Comparison of ENCODE assay signal across 8 mouse cellular contexts in the genomic region with DNA sequence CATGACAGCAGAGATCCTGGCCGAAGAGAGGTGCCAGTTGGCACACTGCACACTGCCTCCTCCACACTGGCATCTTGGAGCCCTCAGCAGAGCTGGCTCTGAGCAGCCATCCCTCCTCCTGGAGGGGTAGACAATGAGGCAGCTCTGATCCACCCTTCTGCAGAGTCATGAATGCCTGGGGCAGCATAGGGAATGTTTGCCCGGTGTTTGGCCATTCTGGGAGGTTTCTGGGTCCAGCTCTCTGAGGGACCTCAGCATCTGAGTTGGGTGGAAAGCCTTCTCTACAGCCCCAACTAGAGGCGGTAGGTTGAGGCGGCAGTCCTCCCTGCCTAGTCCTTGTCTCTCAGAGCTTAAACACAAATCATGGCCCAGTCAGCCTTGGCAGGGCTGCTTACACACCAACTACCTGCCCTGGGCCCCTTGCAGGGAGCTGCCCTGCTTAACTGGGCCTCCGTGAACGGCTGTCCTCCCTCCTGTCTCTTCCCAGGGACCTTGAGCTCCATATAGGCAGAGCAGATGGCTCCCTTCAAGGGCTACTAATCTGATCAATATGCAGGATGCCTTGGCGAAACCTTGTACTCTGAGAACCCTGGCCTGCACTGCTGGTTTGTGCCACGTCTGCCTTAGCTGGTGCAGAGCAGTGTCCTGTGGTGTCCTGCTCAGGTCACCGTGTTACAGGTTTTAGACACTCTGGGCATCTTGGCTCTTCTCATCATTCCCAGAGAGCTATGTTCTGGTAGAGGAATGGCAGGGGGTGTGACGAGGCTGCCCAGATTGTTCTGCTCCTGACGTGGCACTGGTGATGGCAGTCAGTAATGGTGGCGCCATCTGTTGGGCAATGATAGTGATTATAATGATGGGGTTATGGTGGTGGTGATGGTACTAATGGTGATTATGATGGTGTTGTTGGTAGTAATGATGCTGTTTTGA. TPM values are rescaled to one million over a fixed set of nuclear protein-coding genes. Genes with fewer than 3 reads are reported as not detected.
DNase-seq lines count a peak whose midpoint lies in the region; ATAC-seq and TF ChIP-seq lines count a peak whose summit lies in the region.

No protein-coding gene starts in this region.

- WGBS in hindbrain, embryonic 13.5 days, result 62% methylated on average over 12 of the region's 12 CpGs
- 65% methylated on average over 12 of the region's 12 CpGs for WGBS in hindbrain, embryonic 12.5 days
- 86% methylated on average over 12 of the region's 12 CpGs for WGBS in spleen, adult 2 months

- no peaks in the 10 kb centered on the region for H3K4me1 ChIP-seq in hindbrain, embryonic 13.5 days (replicated peaks)
- H3K4me1 ChIP-seq in hindbrain, embryonic 12.5 days, result 0 out of 2 replicates have a peak, but pooled peaks cover 6% of the 10 kb centered on the region
- peaks cover 8% of the 10 kb centered on the region; the same call in 1 of the 2 replicates for H3K4me1 ChIP-seq in spleen, adult 2 months (ENCODE audit: control insufficient read depth, insufficient read depth, insufficient read length)

- peak; percentile 31 for ATAC-seq in hindbrain, embryonic 13.5 days (ENCODE audit: low FRiP score)
- no peak for ATAC-seq in hindbrain, embryonic 12.5 days (ENCODE audit: low FRiP score)

- H3K27ac ChIP-seq in hindbrain, embryonic 13.5 days, result peak overlapping the region; percentile 3; the same call in 1 of the 2 replicates
- H3K27ac ChIP-seq in hindbrain, embryonic 12.5 days, result no peak overlapping the region
- no peak overlapping the region for H3K27ac ChIP-seq in spleen, adult 2 months (ENCODE audit: insufficient read depth, low read length)

- TF ChIP-seq CTCF in spleen, adult 2 months (IDR thresholded peaks at IDR 0.05; ENCODE audit: extremely low read depth, insufficient read depth, insufficient read length, insufficient replicate concordance), result peak; percentile 37; the same call in 1 of the 2 replicates

- peak in 1 of 2 experiments; percentile 49 for DNase-seq in spleen, adult 2 months (ENCODE audit: low read depth in 1 of 2, low spot score in 2 of 2)
- no peak for DNase-seq in spleen, postnatal 4 days (ENCODE audit: low spot score in 2 of 2)
- peak; percentile 89 to 91 for DNase-seq in cerebellum, postnatal 25 days
- peak; percentile 60 for DNase-seq in retina, embryonic 14.5 days (ENCODE audit: low spot score)
- no peak for DNase-seq in right cerebral cortex, postnatal 10 days (ENCODE audit: low spot score in 2 of 2)
- DNase-seq in adrenal gland, postnatal 25 days, result no peak

- no peak overlapping the region for H3K4me3 ChIP-seq in hindbrain, embryonic 13.5 days
- no peak overlapping the region for H3K4me3 ChIP-seq in hindbrain, embryonic 12.5 days
- H3K4me3 ChIP-seq in spleen, adult 2 months (ENCODE audit: extremely low read depth, insufficient read depth, insufficient read length), result no peak overlapping the region

- peaks cover 11% of the 10 kb centered on the region; the same call in 1 of the 2 replicates for H3K36me3 ChIP-seq in hindbrain, embryonic 13.5 days
- H3K36me3 ChIP-seq in hindbrain, embryonic 12.5 days, result no peaks in the 10 kb centered on the region
- H3K36me3 ChIP-seq in spleen, adult 2 months (ENCODE audit: control insufficient read depth, insufficient read depth, low read length), result peaks cover 65% of the 10 kb centered on the region

- no peak overlapping the region for H3K9ac ChIP-seq in hindbrain, embryonic 13.5 days
- H3K9ac ChIP-seq in hindbrain, embryonic 12.5 days, result no peak overlapping the region

- no peak overlapping the region for H3K4me2 ChIP-seq in hindbrain, embryonic 13.5 days
- H3K4me2 ChIP-seq in hindbrain, embryonic 12.5 days (replicated peaks), result no peak overlapping the region

- H3K9me3 ChIP-seq in hindbrain, embryonic 13.5 days, result no peaks in the 10 kb centered on the region
- H3K9me3 ChIP-seq in hindbrain, embryonic 12.5 days (replicated peaks), result no peaks in the 10 kb centered on the region

- TF ChIP-seq POLR2A in spleen, adult 2 months (IDR thresholded peaks at IDR 0.05; ENCODE audit: low read depth, low read length), result no peak

- no peaks in the 10 kb centered on the region for H3K27me3 ChIP-seq in hindbrain, embryonic 13.5 days
- H3K27me3 ChIP-seq in hindbrain, embryonic 12.5 days, result no peaks in the 10 kb centered on the region
- no peaks in the 10 kb centered on the region for H3K27me3 ChIP-seq in spleen, adult 2 months (ENCODE audit: control insufficient read depth, insufficient read depth, low read length)

RNA-seq across cellular contexts. Expression of gene Fbxw11, which starts 50.3 kb away (rescaled TPM):
- polyA plus RNA-seq in hindbrain, embryonic 13.5 days (2015; fragmentation: Nextera tagmentation; extraction: Ambion mirVana), result 116 and 118 TPM in 2 replicates
- polyA plus RNA-seq in hindbrain, embryonic 12.5 days (2016; fragmentation: Nextera tagmentation; extraction: Ambion mirVana), result 111 and 112 TPM in 2 replicates
- 20.2 and 23.6 TPM in 2 replicates for polyA plus RNA-seq in spleen, adult 2 months (2012; rRNA removed)
- total RNA-seq in adrenal gland, postnatal 25 days (2021), result 87.7 and 113 TPM in 2 replicates

RNA-seq across cellular contexts. Expression of gene Stk10, which starts 59.1 kb away (rescaled TPM):
- 2.1 TPM in 2 replicates for polyA plus RNA-seq in hindbrain, embryonic 13.5 days (2015; fragmentation: Nextera tagmentation; extraction: Ambion mirVana)
- 2.5 and 3.3 TPM in 2 replicates for polyA plus RNA-seq in hindbrain, embryonic 12.5 days (2016; fragmentation: Nextera tagmentation; extraction: Ambion mirVana)
- 82.8 and 87.0 TPM in 2 replicates for polyA plus RNA-seq in spleen, adult 2 months (2012; rRNA removed)
- 10.3 TPM in 2 replicates for total RNA-seq in adrenal gland, postnatal 25 days (2021)

Comparison
In these comparisons a context has a peak if more than half of its experiments do, and no peak if none do; other contexts are left out.
1. DNase-seq: peak in cerebellum, postnatal 25 days (2 of 2) and retina, embryonic 14.5 days (single experiment); none in spleen, postnatal 4 days (0 of 2), right cerebral cortex, postnatal 10 days (0 of 2) and adrenal gland, postnatal 25 days (single experiment).
2. RNA of gene Stk10, which starts 59.1 kb away (polyA plus RNA-seq): 82.8 to 87.0 TPM in spleen, adult 2 months; 2.5 to 3.3 TPM in hindbrain, embryonic 12.5 days and 2.1 TPM in hindbrain, embryonic 13.5 days; every median in the first group is over 10 times any median in the second.